Mouse (Mus musculus): ENCODE results near the gene Pax6. TPM values are rescaled to one million over a fixed set of nuclear protein-coding genes. Genes with fewer than 3 reads are reported as not detected.

Gene Pax6
- polyA plus RNA-seq, 1 experiment from 2014 or later, result not detected

GRCm38 (mm10) chr2:105710511-105710910, 41.8 kb downstream of the Pax6 start:
- no peaks in the 10 kb centered on the region for H3K36me3 ChIP-seq (ENCODE audit: inconsistent target)
- 100% methylated on average over 3 of the region's 3 CpGs for WGBS (ENCODE audit: missing documents)
- no peaks in the 10 kb centered on the region for H3K79me2 ChIP-seq (ENCODE audit: inconsistent target)
- H3K27ac ChIP-seq, result no peak overlapping the region
- no peak overlapping the region for H3K4me3 ChIP-seq (ENCODE audit: inconsistent target)

- Histone ChIP-seq H3K27ac (no peak overlapping the region), H3K4me3 (ENCODE audit: inconsistent target) (no peak overlapping the region), H3K36me3 (ENCODE audit: inconsistent target) (no peaks in the 10 kb centered on the region), H3K79me2 (ENCODE audit: inconsistent target) (no peaks in the 10 kb centered on the region)
- 94% methylated on average over 8 of the region's 8 CpGs for WGBS (ENCODE audit: missing documents)
Observed at GRCm38 (mm10) chr2:105715409-105716115, 46.9 kb downstream of the Pax6 start.

- WGBS (ENCODE audit: missing documents), result over 99% methylated on average over 9 of the region's 9 CpGs
- Histone ChIP-seq H3K4me3 (ENCODE audit: inconsistent target) (no peak overlapping the region), H3K36me3 (ENCODE audit: inconsistent target) (no peaks in the 10 kb centered on the region), H3K27ac (no peak overlapping the region), H3K79me2 (ENCODE audit: inconsistent target) (no peaks in the 10 kb centered on the region)
Observed at GRCm38 (mm10) chr2:105726657-105727056, 58.0 kb downstream of the Pax6 start.

- Histone ChIP-seq H3K79me2 (ENCODE audit: inconsistent target) (no peaks in the 10 kb centered on the region), H3K36me3 (ENCODE audit: inconsistent target) (no peaks in the 10 kb centered on the region), H3K27ac (no peak overlapping the region), H3K4me3 (ENCODE audit: inconsistent target) (no peak overlapping the region)
- WGBS (ENCODE audit: missing documents), result 97% methylated on average over 3 of the region's 3 CpGs
Observed at GRCm38 (mm10) chr2:105730704-105731103, 62.0 kb downstream of the Pax6 start.

GRCm38 (mm10) chr2:105736166-105736565, 67.5 kb downstream of the Pax6 start:
- H3K4me3 ChIP-seq (ENCODE audit: inconsistent target), result no peak overlapping the region
- H3K36me3 ChIP-seq (ENCODE audit: inconsistent target), result no peaks in the 10 kb centered on the region
- no peak overlapping the region for H3K27ac ChIP-seq
- no peaks in the 10 kb centered on the region for H3K79me2 ChIP-seq (ENCODE audit: inconsistent target)

- Histone ChIP-seq H3K27ac (no peak overlapping the region), H3K36me3 (ENCODE audit: inconsistent target) (no peaks in the 10 kb centered on the region), H3K79me2 (ENCODE audit: inconsistent target) (no peaks in the 10 kb centered on the region), H3K4me3 (ENCODE audit: inconsistent target) (no peak overlapping the region)
- 89% methylated on average over 7 of the region's 7 CpGs for WGBS (ENCODE audit: missing documents)
Observed at GRCm38 (mm10) chr2:105746896-105747295, 78.2 kb downstream of the Pax6 start.

Other genes with a start within 250 kb of the Pax6 start
- 3.1 to 6.4 TPM (median 4.6 TPM) in 3 replicates for gene Elp4, start 235.7 kb downstream of the Pax6 start, polyA plus RNA-seq (2018)
- 23.1 to 33.0 TPM (median 27.8 TPM) in 3 replicates for gene Immp1l, start 235.7 kb downstream of the Pax6 start, polyA plus RNA-seq (2018)

Measured in macrophage (primary cell).